Mouse (Mus musculus) spleen, postnatal 36 days (tissue): ENCODE results near the gene Gal3st1.
"Not testable (repeated sequence)": the region's sequence is repeated elsewhere in the genome, so short reads cannot be mapped to it uniquely, and the experiment has no call there.

Experiments used
- DNase-seq, 2 experiments: peaks; one replicate each; pipeline ENCODE4 v3.0.0; 2022; ENCODE audit warnings: low spot score in 2 of 2, mixed read lengths in 1 of 2

Gal3st1 gene

DNA sequence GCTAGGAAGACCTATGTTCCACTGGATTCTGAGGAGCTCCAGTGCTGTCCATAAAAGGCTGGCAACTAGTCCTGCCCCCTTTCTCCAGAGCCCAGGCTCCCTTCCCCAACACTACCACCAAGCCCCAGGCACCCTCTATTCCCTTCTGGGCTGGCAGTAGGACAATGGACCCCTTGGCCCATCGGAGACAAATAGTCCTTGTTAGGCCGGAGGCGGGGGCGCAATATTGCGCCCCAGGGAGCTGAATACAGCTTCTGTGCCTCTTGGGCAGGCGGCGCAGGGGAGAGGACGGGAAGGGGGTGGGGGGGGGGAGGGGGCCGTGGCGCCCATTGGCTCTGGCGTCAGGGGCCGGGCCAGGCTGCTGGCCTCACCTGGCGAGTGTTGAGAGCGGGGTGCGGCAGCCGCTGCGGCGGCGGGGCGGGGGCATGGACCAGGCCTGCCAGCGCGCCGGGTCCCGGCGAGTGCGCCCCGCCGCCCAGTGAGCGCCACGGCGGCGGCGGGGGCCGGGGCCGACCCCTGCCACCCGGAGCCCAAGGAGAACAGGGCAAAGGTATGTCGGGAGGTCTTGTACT, at the start of gene Gal3st1:
Gene Gal3st1 (plus strand): TSS at position 346 of the 572 bp plus-strand sequence.
- no peak for DNase-seq

DNA sequence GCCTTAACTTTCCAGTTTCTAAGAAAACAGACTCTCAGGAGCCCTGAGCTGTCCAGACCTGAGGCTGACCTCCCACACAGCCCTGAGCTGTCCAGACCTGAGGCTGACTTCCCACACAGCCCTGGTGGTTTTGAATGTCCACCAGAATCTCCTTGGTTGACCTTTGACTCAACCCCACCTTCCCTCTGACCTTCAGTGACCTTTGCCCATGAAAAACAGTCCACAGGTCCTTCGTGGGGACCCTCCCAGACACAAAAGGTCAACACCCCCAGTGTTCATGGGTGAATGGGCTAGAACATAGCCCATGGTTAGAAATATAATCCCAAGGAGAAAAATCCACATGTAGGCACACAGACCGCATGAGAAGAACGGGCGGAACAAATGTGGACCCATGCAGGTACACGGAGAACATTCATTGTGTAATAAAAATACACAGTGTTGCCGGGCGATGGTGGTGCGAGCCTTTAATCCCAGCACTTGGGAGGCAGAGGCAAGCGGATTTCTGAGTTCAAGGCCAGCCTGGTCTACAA, 49.6 kb upstream of the Gal3st1 start:
- DNase-seq = no peak

- no peak for DNase-seq
Measured at GRCm38 (mm10) chr11:3935135-3935534, 48.3 kb upstream of the Gal3st1 start.

GRCm38 (mm10) chr11:3936318-3936717, 47.1 kb upstream of the Gal3st1 start:
- DNase-seq = no peak

- DNase-seq = no peak
Measured at GRCm38 (mm10) chr11:3937321-3937874, 46.0 kb upstream of the Gal3st1 start.

- DNase-seq = no peak
Measured at GRCm38 (mm10) chr11:3941371-3941770, 42.1 kb upstream of the Gal3st1 start.

DNA sequence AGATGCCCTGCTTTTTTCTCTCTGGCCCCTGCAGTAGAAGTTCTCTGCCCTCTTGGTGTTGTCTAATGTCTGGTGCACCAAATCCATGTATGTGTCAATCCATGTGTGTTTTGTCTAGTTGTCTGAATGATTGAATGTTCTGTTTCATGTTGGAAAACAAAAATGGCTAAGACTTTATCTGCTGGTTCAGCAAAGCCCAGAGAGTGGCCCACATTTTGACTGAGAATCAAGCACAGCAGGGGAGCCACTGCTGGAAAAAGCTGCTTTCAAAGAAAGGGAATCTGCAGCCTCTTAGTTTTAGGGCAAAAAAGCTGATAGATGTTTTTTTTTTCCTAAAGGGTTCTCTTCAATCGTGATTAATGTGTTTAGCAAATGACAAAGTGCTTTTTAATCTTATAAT, 37.0 kb upstream of the Gal3st1 start:
- DNase-seq = no peak

GRCm38 (mm10) chr11:3954876-3955275, 28.6 kb upstream of the Gal3st1 start:
- DNase-seq = not testable (repeated sequence)

DNA sequence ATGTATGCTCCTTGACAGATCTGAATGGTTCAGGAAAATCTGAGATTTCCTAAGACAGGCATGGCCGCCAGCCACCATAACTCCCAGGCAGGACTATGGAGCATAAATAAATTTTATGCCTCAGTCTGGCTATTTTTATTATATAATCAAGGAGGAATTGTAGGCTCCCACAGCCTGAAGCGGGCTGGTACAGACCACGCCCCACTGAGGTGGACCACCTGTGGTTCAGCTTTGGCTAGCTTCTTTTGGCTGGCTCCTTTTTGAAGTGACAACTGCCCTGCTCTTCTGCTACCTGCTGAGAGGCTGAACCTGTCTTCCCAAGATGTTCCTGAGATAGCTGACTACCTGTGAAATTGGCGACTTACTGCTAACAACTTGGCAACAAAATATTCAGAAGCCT, 28.1 kb upstream of the Gal3st1 start:
- not testable (repeated sequence) for DNase-seq

DNA sequence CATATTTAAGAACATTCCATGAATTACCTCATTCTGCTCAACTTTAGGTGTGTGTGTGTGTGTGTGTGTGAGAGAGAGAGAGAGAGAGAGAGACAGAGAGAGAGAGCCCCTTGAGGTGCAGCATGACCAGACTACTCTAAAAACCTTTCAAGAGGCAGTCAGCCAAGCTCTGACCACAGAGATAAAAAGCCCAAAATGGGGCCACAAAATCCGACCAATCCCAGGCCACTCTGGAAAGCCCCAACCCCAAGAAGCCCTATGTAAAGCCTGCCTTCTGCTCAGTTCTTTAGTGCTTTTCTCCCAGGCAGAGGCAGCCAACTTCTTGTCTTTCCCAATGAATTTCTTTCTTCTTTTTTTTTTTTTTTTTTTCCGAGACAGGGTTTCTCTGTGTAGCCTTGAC, 22.5 kb upstream of the Gal3st1 start:
- no peak for DNase-seq

DNA sequence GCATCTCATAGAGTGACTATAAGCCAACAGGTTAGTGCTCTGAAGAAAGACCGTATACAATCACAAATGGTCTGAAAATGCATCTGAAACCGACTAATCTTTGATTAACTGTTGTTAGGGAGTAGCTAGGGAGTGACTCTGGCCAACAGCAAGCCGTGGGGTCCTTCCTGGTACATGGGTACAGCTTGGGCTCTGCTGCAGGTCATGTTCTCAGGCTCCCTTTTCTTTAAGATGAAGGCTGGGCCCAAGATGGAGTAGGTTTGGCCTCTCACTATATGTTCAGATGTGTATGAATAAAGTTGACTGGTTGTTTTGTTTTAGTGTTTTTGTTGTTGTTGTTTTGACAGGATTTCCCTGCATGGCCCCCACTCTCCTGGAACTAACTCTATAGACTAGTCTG, 21.7 kb upstream of the Gal3st1 start:
- DNase-seq = no peak

DNA sequence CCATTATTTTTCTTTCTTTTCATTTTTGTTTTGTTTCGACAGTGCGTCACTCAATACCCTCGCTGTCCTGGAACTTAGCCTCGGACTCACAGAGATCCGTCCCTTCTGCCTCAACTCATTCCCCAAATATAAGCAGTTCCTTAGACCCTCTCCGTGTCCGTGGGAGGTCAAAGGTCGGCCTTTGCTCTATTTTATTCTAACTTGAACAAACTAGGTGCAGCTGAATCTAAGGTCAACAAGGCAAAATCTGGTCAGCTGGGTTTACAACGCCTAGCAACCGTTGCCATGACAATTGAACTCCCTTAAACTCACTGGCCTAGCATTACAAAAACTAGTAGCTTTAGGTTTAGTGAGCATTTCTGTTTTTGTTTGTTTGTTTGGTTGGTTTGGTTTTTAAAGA, 20.3 kb upstream of the Gal3st1 start:
- DNase-seq = no peak

DNA sequence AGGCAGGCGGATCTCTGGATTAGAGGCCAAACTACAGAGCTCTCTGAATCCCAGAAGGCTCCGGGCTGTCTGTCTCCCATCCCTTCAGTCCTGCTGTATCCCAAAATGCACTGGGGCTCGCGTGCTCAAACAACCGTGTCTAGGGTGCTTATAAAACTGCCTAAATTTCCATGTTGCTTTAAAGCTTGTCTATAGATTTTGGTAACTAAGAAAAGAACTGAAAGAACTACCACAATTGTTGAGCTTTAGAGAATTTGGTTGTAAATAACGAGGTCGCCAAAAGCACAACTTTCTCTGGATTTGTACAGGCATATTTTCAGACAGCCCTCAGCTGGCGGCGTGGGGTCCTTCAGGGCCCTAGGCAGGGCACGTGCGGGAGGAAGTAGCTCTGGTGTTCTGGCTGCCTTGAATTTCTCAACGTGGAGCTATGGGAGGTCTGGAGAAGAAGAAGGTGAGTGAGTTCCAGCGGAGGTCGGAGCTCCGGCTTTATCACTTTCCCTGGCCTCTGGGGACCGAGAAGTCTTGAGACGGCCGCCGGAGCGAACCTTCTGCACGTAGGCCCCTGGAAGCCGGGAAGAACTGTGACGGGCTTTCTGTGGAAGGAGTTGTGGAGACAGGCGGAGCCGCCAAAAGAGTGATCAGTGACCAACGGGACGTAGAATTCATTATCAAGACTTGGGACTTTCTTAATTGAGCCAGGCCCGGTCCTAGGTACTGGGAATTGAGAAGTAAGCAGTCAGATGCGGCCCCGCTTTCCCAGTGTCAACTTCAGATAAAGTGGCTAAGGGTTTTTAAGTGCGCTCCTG, 19.6 kb upstream of the Gal3st1 start, which contains the start of gene Pes1:
Gene Pes1 (plus strand): TSS at position 366 of the 806 bp plus-strand sequence.
- DNase-seq = peak; percentile 75 to 79

- DNase-seq = no peak
Measured at GRCm38 (mm10) chr11:3964416-3965172, 18.8 kb upstream of the Gal3st1 start.

GRCm38 (mm10) chr11:3969837-3970236, 13.6 kb upstream of the Gal3st1 start:
- DNase-seq = no peak

DNA sequence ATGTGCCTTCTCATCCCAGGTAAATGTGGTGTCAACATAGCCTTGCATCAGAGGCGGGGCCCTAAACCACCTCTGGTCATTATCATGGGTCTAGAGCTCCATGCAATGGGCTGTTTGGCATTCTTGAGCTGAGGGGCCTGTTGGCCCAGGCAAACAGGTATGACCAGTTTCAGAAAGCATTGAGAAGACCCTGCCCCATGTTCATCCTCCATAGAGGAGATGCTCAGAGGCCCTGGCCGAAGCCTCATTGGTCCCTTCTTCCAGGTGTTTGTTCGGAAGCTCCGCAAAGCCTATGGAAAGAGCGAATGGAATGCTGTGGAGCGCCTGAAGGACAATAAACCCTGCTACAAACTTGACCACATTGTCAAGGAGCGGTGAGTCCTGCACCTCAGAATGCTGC, 13.1 kb upstream of the Gal3st1 start:
- no peak for DNase-seq

DNA sequence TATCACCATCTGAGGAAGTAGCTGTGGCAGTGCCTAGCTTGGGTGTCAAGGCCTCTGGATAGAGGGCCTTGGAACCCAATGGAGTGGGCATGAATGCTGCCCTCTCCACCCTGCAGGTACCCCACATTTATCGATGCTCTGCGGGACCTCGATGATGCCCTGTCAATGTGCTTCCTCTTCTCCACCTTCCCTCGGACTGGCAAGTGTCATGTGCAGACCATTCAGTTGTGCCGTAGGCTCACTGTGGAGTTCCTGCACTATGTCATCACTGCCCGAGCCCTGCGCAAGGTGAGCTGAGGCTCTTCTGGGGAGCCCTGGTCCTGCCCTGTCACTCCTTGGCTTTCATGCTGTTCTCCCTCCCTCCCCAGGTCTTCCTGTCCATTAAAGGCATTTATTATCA, 10.4 kb upstream of the Gal3st1 start:
- DNase-seq = no peak

DNA sequence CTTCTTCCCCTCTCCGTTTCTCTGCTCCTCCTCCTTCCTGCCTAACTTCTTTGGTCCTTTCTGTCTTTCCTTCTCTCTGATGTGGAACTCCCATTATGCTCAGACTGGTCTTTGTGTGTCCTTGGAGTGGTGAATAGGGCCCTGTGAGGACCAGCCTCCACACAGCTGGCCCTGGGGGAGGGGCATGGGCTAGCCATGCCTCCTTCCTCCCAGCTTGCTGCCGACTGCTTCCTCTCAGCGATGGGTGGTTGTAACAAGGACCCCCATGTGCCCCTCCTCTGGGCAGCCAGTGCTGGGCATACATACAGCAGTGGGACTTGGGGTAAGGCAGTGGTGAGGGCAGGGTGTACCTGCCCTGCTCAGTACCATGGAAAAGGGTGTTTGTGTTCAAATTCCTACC, 9.1 kb upstream of the Gal3st1 start:
- DNase-seq = no peak

DNA sequence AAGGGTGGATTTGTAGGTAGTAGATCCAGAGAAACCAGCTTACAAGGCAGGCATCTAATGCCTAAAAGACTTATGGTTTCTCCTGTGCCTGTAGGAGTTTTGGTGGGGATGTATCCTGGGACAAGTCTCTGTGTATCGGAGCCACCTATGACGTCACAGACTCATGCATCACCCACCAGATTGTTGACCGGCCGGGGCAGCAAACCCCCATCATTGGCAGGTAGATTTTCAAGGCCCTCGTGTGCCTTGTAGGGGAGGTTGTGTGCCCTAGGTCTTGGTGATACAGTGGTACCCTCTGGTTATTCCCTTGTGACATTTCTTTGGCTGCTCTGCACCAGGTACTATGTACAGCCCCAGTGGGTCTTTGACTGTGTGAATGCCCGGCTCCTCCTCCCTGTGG, 6.8 kb upstream of the Gal3st1 start, which contains the start of gene 4930556J24Rik:
Gene 4930556J24Rik (minus strand): TSS at position 101 of the 400 bp plus-strand sequence.
- DNase-seq = no peak

- no peak for DNase-seq
Measured at GRCm38 (mm10) chr11:3978421-3978820, 5.0 kb upstream of the Gal3st1 start.

- DNase-seq = no peak
Measured at GRCm38 (mm10) chr11:3981536-3981935, 1.9 kb upstream of the Gal3st1 start.
